Mouse (Mus musculus): Measurements from ENCODE around the gene Sox21.

Gene Sox21

GRCm38 (mm10) chr14:118236886-118237289, at the start of gene Sox21:
Gene Sox21, minus strand, starts transcription at chr14:118237030.
- DNase-seq (ENCODE audit: low spot score in 2 of 2), result peak in 1 of 2 experiments; percentile 36

GRCm38 (mm10) chr14:118286096-118286495, 49.3 kb upstream of the Sox21 start:
- no peak for DNase-seq (ENCODE audit: low spot score in 2 of 2)

- DNase-seq (ENCODE audit: low spot score in 2 of 2), result no peak
These were observed 46.1 kb upstream of the Sox21 start for GRCm38 (mm10) chr14:118282917-118283316.

GRCm38 (mm10) chr14:118282272-118282671, 45.4 kb upstream of the Sox21 start:
- DNase-seq (ENCODE audit: low spot score in 2 of 2), result no peak

GRCm38 (mm10) chr14:118277704-118278498, 41.1 kb upstream of the Sox21 start:
- no peak for DNase-seq (ENCODE audit: low spot score in 2 of 2)

- no peak for DNase-seq (ENCODE audit: low spot score in 2 of 2)
These were observed 36.0 kb upstream of the Sox21 start for GRCm38 (mm10) chr14:118272594-118273555.

- no peak for DNase-seq (ENCODE audit: low spot score in 2 of 2)
These were observed 32.0 kb upstream of the Sox21 start for GRCm38 (mm10) chr14:118268849-118269248.

GRCm38 (mm10) chr14:118266660-118267059, 29.8 kb upstream of the Sox21 start, which contains the start of gene Gm9376:
Gene Gm9376, plus strand, starts transcription at chr14:118266960.
- no peak for DNase-seq (ENCODE audit: low spot score in 2 of 2)

- DNase-seq (ENCODE audit: low spot score in 2 of 2), result no peak
These were observed 16.6 kb upstream of the Sox21 start for GRCm38 (mm10) chr14:118253381-118253780.

- DNase-seq (ENCODE audit: low spot score in 2 of 2), result no peak
These were observed 4.6 kb upstream of the Sox21 start for GRCm38 (mm10) chr14:118241416-118241815.

- DNase-seq (ENCODE audit: low spot score in 2 of 2), result no peak
These were observed 2.5 kb upstream of the Sox21 start for GRCm38 (mm10) chr14:118239351-118239750.

GRCm38 (mm10) chr14:118237786-118238185, 956 bp upstream of the Sox21 start:
- DNase-seq (ENCODE audit: low spot score in 2 of 2), result no peak

- peak in 1 of 2 experiments; percentile 14 for DNase-seq (ENCODE audit: low spot score in 2 of 2)
These were observed 601 bp downstream of the Sox21 start for GRCm38 (mm10) chr14:118235973-118236885.

- no peak for DNase-seq (ENCODE audit: low spot score in 2 of 2)
These were observed 1.4 kb downstream of the Sox21 start for GRCm38 (mm10) chr14:118235361-118235972.

- no peak for DNase-seq (ENCODE audit: low spot score in 2 of 2)
These were observed 2.2 kb downstream of the Sox21 start for GRCm38 (mm10) chr14:118234541-118235210.

GRCm38 (mm10) chr14:118233786-118234540, 2.9 kb downstream of the Sox21 start:
- no peak for DNase-seq (ENCODE audit: low spot score in 2 of 2)

- no peak for DNase-seq (ENCODE audit: low spot score in 2 of 2)
These were observed 4.4 kb downstream of the Sox21 start for GRCm38 (mm10) chr14:118232381-118232970.

GRCm38 (mm10) chr14:118226471-118227155, 10.2 kb downstream of the Sox21 start:
- no peak for DNase-seq (ENCODE audit: low spot score in 2 of 2)

- no peak for DNase-seq (ENCODE audit: low spot score in 2 of 2)
These were observed 10.9 kb downstream of the Sox21 start for GRCm38 (mm10) chr14:118225911-118226310.
